Mouse (Mus musculus): ENCODE data around the gene Lrp8. TPM values are rescaled to one million over a fixed set of nuclear protein-coding genes. Genes with fewer than 3 reads are reported as not detected.

The Lrp8 gene
- polyA plus RNA-seq, 1 experiment from 2014 or later, result 62.8 TPM

DNA sequence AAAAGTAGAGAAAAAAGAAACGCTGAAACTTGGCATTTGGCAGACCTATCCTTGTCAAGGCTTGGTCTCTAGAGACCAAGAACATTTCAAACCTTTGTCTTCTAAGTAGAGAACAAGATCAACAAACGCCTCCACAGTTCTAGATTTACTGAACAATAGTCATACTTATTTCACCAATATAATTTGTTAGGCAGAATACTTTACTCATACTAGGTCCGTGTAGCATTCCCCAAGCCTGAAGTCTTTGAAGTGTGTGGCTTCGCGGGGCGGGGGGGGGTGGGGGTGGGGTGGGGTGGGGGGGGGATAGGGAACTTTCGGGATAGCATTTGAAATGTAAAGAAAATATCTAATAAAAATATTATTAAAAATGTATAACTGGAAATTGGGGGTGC, 121.7 kb downstream of the Lrp8 start:
- H3K4me1 ChIP-seq, result peaks cover 12% of the 10 kb centered on the region
- WGBS, result 48% methylated on average over 7 of the region's 7 CpGs
- peaks cover 4% of the 10 kb centered on the region; the same call in 1 of the 2 replicates for H3K36me3 ChIP-seq
- H3K27me3 ChIP-seq (replicated peaks), result no peaks in the 10 kb centered on the region
- peak overlapping the region; percentile 70; the same call in 1 of the 2 replicates for H3K27ac ChIP-seq (replicated peaks)
- 0 out of 2 replicates have a peak overlapping the region, but pooled peaks have one; percentile 63 for H3K9ac ChIP-seq (replicated peaks)
- ATAC-seq (ENCODE audit: low FRiP score), result peak; percentile 42; the same call in 1 of the 2 replicates
- H3K9me3 ChIP-seq (replicated peaks), result no peaks in the 10 kb centered on the region
- H3K4me3 ChIP-seq (replicated peaks), result peak overlapping the region; percentile 62
- H3K4me2 ChIP-seq, result peak overlapping the region; percentile 88

Other genes starting within 250 kb of the Lrp8 start
- gene Dmrtb1, start 118.0 kb upstream of the Lrp8 start, polyA plus RNA-seq (2015; fragmentation: Nextera tagmentation; extraction: Ambion mirVana), result 7.7 and 9.0 TPM in 2 replicates
- gene Magoh, start 77.5 kb downstream of the Lrp8 start, polyA plus RNA-seq (2015; fragmentation: Nextera tagmentation; extraction: Ambion mirVana), result 105 and 120 TPM in 2 replicates
- gene 0610037L13Rik, start 87.6 kb downstream of the Lrp8 start, polyA plus RNA-seq (2015; fragmentation: Nextera tagmentation; extraction: Ambion mirVana), result 93.6 and 105 TPM in 2 replicates
- gene Cpt2, start 121.3 kb downstream of the Lrp8 start, polyA plus RNA-seq (2015; fragmentation: Nextera tagmentation; extraction: Ambion mirVana), result 16.8 and 20.4 TPM in 2 replicates
- not detected in 2 replicates for gene Slc1a7, start 166.1 kb downstream of the Lrp8 start, polyA plus RNA-seq (2015; fragmentation: Nextera tagmentation; extraction: Ambion mirVana)